9 mouse cellular contexts compared by ENCODE assay signal in the genomic region with DNA sequence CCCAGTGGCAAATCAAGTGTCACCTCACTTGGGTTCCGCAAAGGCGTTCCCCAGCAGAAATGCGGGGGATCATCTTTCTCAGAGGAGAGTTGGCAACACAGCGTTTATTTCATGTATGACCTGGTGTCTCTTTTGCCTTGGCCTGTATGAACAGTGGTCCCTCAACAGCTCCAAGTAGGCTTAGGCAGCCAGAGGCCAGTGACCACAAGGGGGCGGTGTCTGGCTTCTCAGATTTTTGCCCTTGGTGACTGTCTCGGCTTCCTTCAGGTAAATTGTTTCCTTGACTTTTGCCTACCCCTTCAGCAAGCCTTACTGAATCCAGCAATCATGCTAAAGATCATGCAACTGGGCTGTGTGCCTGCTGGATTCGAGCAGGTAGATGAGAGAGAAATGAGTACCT. TPM values are rescaled to one million over a fixed set of nuclear protein-coding genes. Genes with fewer than 3 reads are reported as not detected.
DNase-seq lines count a peak whose midpoint lies in the region; ATAC-seq and TF ChIP-seq lines count a peak whose summit lies in the region.
"Had no signal": no experiment of that assay in that cellular context is flagged by ENCODE, and none has a peak within 500 bp of the region (broad histone marks: within the 10 kb centered on the region; RNA-seq: fewer than 3 reads in every experiment).

No protein-coding gene starts in this region.

- WGBS in neural tube, embryonic 15.5 days: 38% methylated on average over 7 of the region's 7 CpGs
- WGBS in lung, embryonic 14.5 days: 28% methylated on average over 7 of the region's 7 CpGs
- 30% methylated on average over 7 of the region's 7 CpGs for WGBS in small intestine, adult 2 months

- H3K9ac ChIP-seq in neural tube, embryonic 15.5 days (replicated peaks): no peak overlapping the region
- no peak overlapping the region for H3K9ac ChIP-seq in lung, embryonic 14.5 days
- H3K9ac ChIP-seq: heart, embryonic 15.5 days had no signal

- peak; percentile 36 for DNase-seq in cerebellum, adult 11 months
- peak; percentile 74 for DNase-seq in neural tube, embryonic 10.5 days (ENCODE audit: extremely low spot score, low spot score)
- peak; percentile 86 to 90 for DNase-seq in cerebellum, postnatal 10 days
- DNase-seq in heart, postnatal 4 days: peak; percentile 61
- peak; percentile 70 for DNase-seq in lung, embryonic 14.5 days

- peak; percentile 73 for TF ChIP-seq CTCF in lung, embryonic 14.5 days (IDR thresholded peaks at IDR 0.05; ENCODE audit: low read depth)
- peak; percentile 60; the same call in 1 of the 2 replicates for TF ChIP-seq CTCF in small intestine, adult 2 months (IDR thresholded peaks at IDR 0.05; ENCODE audit: extremely low read depth, insufficient read length, insufficient replicate concordance, low read depth, low read length)

- no peak for ATAC-seq in cerebellum, adult (ENCODE audit: insufficient number of reproducible peaks, low FRiP score, low TSS enrichment)
- no peak for ATAC-seq in neural tube, embryonic 15.5 days (ENCODE audit: low FRiP score)
- no peak for ATAC-seq in lung, embryonic 14.5 days (ENCODE audit: insufficient read depth)

- no peak overlapping the region for H3K4me3 ChIP-seq in neural tube, embryonic 15.5 days (replicated peaks)
- H3K4me3 ChIP-seq in lung, embryonic 14.5 days (ENCODE audit: low read depth, low read length): no peak overlapping the region
- H3K4me3 ChIP-seq in small intestine, adult 2 months (ENCODE audit: low read depth, low read length): no peak overlapping the region
- H3K4me3 ChIP-seq: heart, embryonic 15.5 days had no signal

- no peak for TF ChIP-seq POLR2A in small intestine, adult 2 months (IDR thresholded peaks at IDR 0.05; ENCODE audit: low read depth, low read length)

- no peak overlapping the region for H3K27ac ChIP-seq in neural tube, embryonic 15.5 days (replicated peaks)
- H3K27ac ChIP-seq in lung, embryonic 14.5 days (ENCODE audit: low read depth): no peak overlapping the region
- no peak overlapping the region for H3K27ac ChIP-seq in small intestine, adult 2 months (ENCODE audit: insufficient read depth, low read depth, low read length)
- H3K27ac ChIP-seq: heart, embryonic 15.5 days had no signal

- no peaks in the 10 kb centered on the region for H3K27me3 ChIP-seq in neural tube, embryonic 15.5 days (replicated peaks)
- no peaks in the 10 kb centered on the region for H3K27me3 ChIP-seq in lung, embryonic 14.5 days (ENCODE audit: insufficient read depth, low read length)
- H3K27me3 ChIP-seq in small intestine, adult 2 months (ENCODE audit: control insufficient read depth, insufficient read depth, low read length): no peaks in the 10 kb centered on the region; the same call in 1 of the 2 replicates
- H3K27me3 ChIP-seq: heart, embryonic 15.5 days had no signal

- no peaks in the 10 kb centered on the region for H3K9me3 ChIP-seq in neural tube, embryonic 15.5 days (replicated peaks)
- H3K9me3 ChIP-seq in lung, embryonic 14.5 days (ENCODE audit: low read depth, low read length): no peaks in the 10 kb centered on the region
- H3K9me3 ChIP-seq: heart, embryonic 15.5 days had no signal

- H3K4me1 ChIP-seq in neural tube, embryonic 15.5 days: peaks cover 1% of the 10 kb centered on the region; the same call in 1 of the 2 replicates
- no peaks in the 10 kb centered on the region for H3K4me1 ChIP-seq in lung, embryonic 14.5 days (ENCODE audit: insufficient read depth)
- no peaks in the 10 kb centered on the region for H3K4me1 ChIP-seq in small intestine, adult 2 months (ENCODE audit: control insufficient read depth, insufficient read depth, insufficient read length, low read length)
- H3K4me1 ChIP-seq: heart, embryonic 15.5 days had no signal

- no peaks in the 10 kb centered on the region for H3K36me3 ChIP-seq in neural tube, embryonic 15.5 days
- no peaks in the 10 kb centered on the region for H3K36me3 ChIP-seq in lung, embryonic 14.5 days (ENCODE audit: insufficient read depth)
- H3K36me3 ChIP-seq in small intestine, adult 2 months (ENCODE audit: control insufficient read depth, insufficient read depth, low read length): no peaks in the 10 kb centered on the region
- H3K36me3 ChIP-seq: heart, embryonic 15.5 days had no signal

- no peak overlapping the region for H3K4me2 ChIP-seq in neural tube, embryonic 15.5 days
- no peak overlapping the region for H3K4me2 ChIP-seq in lung, embryonic 14.5 days
- H3K4me2 ChIP-seq: heart, embryonic 15.5 days had no signal

RNA-seq across cellular contexts. Expression of gene Ube2ql1, which starts 48.6 kb away (rescaled TPM):
- 36.3 and 40.6 TPM in 2 replicates for polyA plus RNA-seq in neural tube, embryonic 15.5 days (2015; fragmentation: Nextera tagmentation; extraction: Ambion mirVana)
- total RNA-seq in heart, postnatal 4 days (2021): 1 to 10 TPM; 1.3 to 1.4 TPM
- polyA plus RNA-seq in lung, embryonic 14.5 days (2014; fragmentation: Nextera tagmentation; extraction: Ambion mirVana): 0.18 and 0.34 TPM in 2 replicates
- polyA plus RNA-seq in small intestine, adult 2 months (2012; rRNA removed): 0.42 and 0.82 TPM in 2 replicates

Comparison
In these comparisons a context has a peak if more than half of its experiments do, and no peak if none do; other contexts are left out.
1. DNase-seq: peak in every context shown above with its lines; median percentile 88 in cerebellum, postnatal 10 days; 74 in neural tube, embryonic 10.5 days; 70 in lung, embryonic 14.5 days; 61 in heart, postnatal 4 days; 36 in cerebellum, adult 11 months.
2. RNA of gene Ube2ql1, which starts 48.6 kb away (polyA plus RNA-seq): 36.3 to 40.6 TPM in neural tube, embryonic 15.5 days; 0.42 to 0.82 TPM in small intestine, adult 2 months and 0.18 to 0.34 TPM in lung, embryonic 14.5 days; every median in the first group is over 10 times any median in the second.